Mouse (Mus musculus): ENCODE data around the gene Sel1l2. TPM values are rescaled to one million over a fixed set of nuclear protein-coding genes. Genes with fewer than 3 reads are reported as not detected.

Sel1l2 gene
- total and polyA plus RNA-seq, 3 experiments: not detected

DNA sequence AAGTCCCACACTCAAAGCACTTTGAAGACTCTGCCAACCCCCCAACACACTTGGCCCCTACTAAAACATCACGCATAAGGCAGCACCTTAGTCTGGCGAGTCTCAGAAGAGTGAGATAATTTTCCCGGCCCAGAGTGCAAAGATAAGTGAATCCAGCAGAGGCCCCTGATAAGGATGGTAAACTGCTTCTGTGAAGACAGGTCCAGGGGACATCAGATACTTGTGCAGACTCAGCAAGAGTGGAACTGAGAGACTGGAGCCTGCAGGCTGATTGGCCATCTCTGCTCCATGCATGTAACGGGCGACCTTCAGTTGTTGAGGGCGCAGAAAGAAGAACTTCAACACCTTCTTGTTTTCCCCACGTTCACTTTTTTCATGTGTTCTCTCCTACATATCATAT lies 47.1 kb downstream of the Sel1l2 start:
- DNase-seq (ENCODE audit: extremely low read depth): no peak
- in situ Hi-C loops (cut with MboI; ENCODE audit: low pct_ligation_motif_present, low pct_unique_long_range_greater_than_20kb, low sequenced_read_pairs) (no loop called here), dilution Hi-C loops (cut with MboI; ENCODE audit: extremely low pct_ligation_motif_present, extremely low pct_unique_long_range_greater_than_20kb, low sequenced_read_pairs) (no loop called here)
- H3K9ac ChIP-seq (ENCODE audit: insufficient read depth, low read depth): no peak overlapping the region
- TF ChIP-seq HCFC1 (IDR thresholded peaks at IDR 0.05; ENCODE audit: low read depth, low read length) (no peak), UBTF (IDR thresholded peaks at IDR 0.05; ENCODE audit: low read depth, low read length) (no peak), GABPA (IDR thresholded peaks at IDR 0.05; ENCODE audit: insufficient replicate concordance, low read depth, low read length) (no peak), ELF1 (IDR thresholded peaks at IDR 0.05; ENCODE audit: low read depth, low read length) (no peak), SMC3 (IDR thresholded peaks at IDR 0.05; ENCODE audit: low read depth, low read length) (no peak), MAZ (IDR thresholded peaks at IDR 0.05; ENCODE audit: low read depth, low read length) (no peak), JUND (conservative IDR thresholded peaks at IDR 0.05; ENCODE audit: low read depth, low read length) (no peak), ZC3H11A (IDR thresholded peaks at IDR 0.05; ENCODE audit: low read depth, low read length) (no peak), MAX (IDR thresholded peaks at IDR 0.05; ENCODE audit: low read length) (no peak), CHD2 (IDR thresholded peaks at IDR 0.05; ENCODE audit: low read length) (no peak), RAD21 (IDR thresholded peaks at IDR 0.05; ENCODE audit: low read depth, low read length) (no peak), MXI1 (IDR thresholded peaks at IDR 0.05; ENCODE audit: low read depth, low read length) (no peak), PAX5 (IDR thresholded peaks at IDR 0.05; ENCODE audit: low read length) (no peak), E2F4 (IDR thresholded peaks at IDR 0.05; ENCODE audit: insufficient replicate concordance, low read depth, low read length) (no peak), MAFK (IDR thresholded peaks at IDR 0.05; ENCODE audit: insufficient replicate concordance, low read length) (no peak), POLR2AphosphoS2 (IDR thresholded peaks at IDR 0.05; ENCODE audit: low read depth, low read length) (no peak)
- H3K27me3 ChIP-seq (replicated peaks): no peaks in the 10 kb centered on the region
- no peaks in the 10 kb centered on the region for H3K4me1 ChIP-seq (ENCODE audit: control insufficient read depth in 1 of 2, insufficient read depth in 2 of 2)
- no peak overlapping the region for H3K27ac ChIP-seq (ENCODE audit: insufficient read depth, low read depth)
- H3K4me2 ChIP-seq (ENCODE audit: insufficient read depth, low read depth, poor library complexity, severe bottlenecking): no peak overlapping the region
- H3K36me3 ChIP-seq (replicated peaks in 1 of 2; ENCODE audit: control insufficient read depth in 1 of 2, insufficient read depth in 1 of 2, low read length in 1 of 2): no peaks in the 10 kb centered on the region
- H3K79me2 ChIP-seq (replicated peaks; ENCODE audit: control insufficient read depth, extremely low read depth, insufficient read depth, poor library complexity, severe bottlenecking): no peaks in the 10 kb centered on the region
- H3K9me3 ChIP-seq (replicated peaks; ENCODE audit: low read length): no peaks in the 10 kb centered on the region
- H3K4me3 ChIP-seq (replicated peaks in 1 of 3; ENCODE audit: low read depth in 2 of 3, low read length in 2 of 3, poor library complexity in 1 of 3): no peak overlapping the region

DNA sequence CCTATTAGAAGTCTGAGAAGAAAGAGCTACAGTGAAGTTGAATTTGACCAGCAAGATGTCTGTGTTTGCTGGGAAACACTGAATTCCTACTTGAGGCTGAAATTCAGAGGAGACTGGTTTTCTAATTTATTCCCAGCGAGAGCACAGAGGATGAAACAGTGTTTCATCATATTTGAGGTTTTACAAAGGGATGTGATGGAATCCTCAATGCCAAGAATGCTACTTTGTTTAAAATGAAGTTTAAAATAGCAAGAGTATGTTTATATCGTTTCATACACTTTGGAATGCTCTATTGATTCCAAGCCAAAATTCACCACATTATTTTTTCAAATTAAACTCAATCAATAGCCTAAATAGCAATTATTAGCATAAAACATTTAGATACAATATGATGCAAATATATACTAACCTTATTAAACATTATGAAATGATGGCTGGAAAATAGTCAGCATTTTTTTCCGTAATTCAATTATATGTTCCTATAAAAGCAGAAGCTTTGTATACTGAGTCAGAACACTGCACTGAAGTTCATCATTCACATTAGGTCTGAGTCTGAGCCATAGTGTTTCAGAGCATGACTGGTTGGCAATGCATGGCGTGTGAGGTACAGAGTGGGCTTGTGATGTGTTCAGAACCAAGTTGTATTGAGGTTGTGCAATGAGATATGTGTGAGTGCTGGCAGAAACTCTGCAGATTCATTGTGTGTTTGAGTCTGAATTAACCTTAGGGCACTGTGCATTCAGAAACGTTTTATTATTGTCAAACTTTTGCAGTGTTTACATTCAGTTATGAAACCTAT lies 58.8 kb downstream of the Sel1l2 start:
- Histone ChIP-seq H3K4me3 (replicated peaks in 1 of 3; ENCODE audit: low read depth in 2 of 3, low read length in 2 of 3, poor library complexity in 1 of 3) (no peak overlapping the region), H3K36me3 (replicated peaks in 1 of 2; ENCODE audit: control insufficient read depth in 1 of 2, insufficient read depth in 1 of 2, low read length in 1 of 2) (no peaks in the 10 kb centered on the region), H3K9ac (ENCODE audit: insufficient read depth, low read depth) (no peak overlapping the region), H3K4me2 (ENCODE audit: insufficient read depth, low read depth, poor library complexity, severe bottlenecking) (no peak overlapping the region), H3K27ac (ENCODE audit: insufficient read depth, low read depth) (no peak overlapping the region), H3K27me3 (replicated peaks) (no peaks in the 10 kb centered on the region), H3K4me1 (ENCODE audit: control insufficient read depth in 1 of 2, insufficient read depth in 2 of 2) (peaks cover 0 to 1% of the 10 kb centered on the region in 2 experiments; a peak in 2 of 4 replicates), H3K9me3 (replicated peaks; ENCODE audit: low read length) (no peaks in the 10 kb centered on the region), H3K79me2 (replicated peaks; ENCODE audit: control insufficient read depth, extremely low read depth, insufficient read depth, poor library complexity, severe bottlenecking) (no peaks in the 10 kb centered on the region)
- TF ChIP-seq MEF2A (IDR thresholded peaks at IDR 0.05; ENCODE audit: borderline replicate concordance, low read depth, low read length) (no peak), USF2 (conservative IDR thresholded peaks at IDR 0.05; ENCODE audit: low read depth, low read length) (no peak), MAFK (IDR thresholded peaks at IDR 0.05; ENCODE audit: insufficient replicate concordance, low read length) (no peak)
- in situ Hi-C loops (cut with MboI; ENCODE audit: low pct_ligation_motif_present, low pct_unique_long_range_greater_than_20kb, low sequenced_read_pairs): no loop called here
- dilution Hi-C loops (cut with MboI; ENCODE audit: extremely low pct_ligation_motif_present, extremely low pct_unique_long_range_greater_than_20kb, low sequenced_read_pairs): no loop called here
- DNase-seq (ENCODE audit: extremely low read depth): no peak

All from CH12.LX (cell line).